Mouse (Mus musculus): ENCODE results near the gene Ptpn13. TPM values are rescaled to one million over a fixed set of nuclear protein-coding genes. Genes with fewer than 3 reads are reported as not detected.

Ptpn13 gene
- polyA plus RNA-seq, 1 experiment from 2014 or later = 20.1 TPM

DNA sequence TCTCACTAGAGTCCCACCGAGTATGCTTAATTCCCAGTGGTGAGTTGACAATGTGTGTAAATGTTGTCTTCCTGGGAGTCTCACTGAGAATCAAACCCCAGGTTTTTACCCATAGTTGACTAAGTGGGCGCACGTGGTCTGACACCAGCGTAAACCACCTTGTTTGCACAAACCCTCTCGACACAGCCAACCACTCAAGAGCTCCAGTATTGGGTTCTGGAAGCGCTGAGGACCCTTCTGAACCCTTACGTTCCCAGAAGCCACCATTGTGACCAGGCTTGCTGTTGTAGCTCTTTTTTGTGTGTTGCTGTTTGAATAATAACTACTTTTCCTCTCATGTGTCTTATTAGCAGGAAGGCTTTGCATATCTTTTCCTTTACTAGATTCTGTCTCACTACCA is 20.4 kb downstream of the Ptpn13 start:
- ATAC-seq (ENCODE audit: insufficient number of reproducible peaks, low FRiP score, low TSS enrichment, low read depth) = no peak

DNA sequence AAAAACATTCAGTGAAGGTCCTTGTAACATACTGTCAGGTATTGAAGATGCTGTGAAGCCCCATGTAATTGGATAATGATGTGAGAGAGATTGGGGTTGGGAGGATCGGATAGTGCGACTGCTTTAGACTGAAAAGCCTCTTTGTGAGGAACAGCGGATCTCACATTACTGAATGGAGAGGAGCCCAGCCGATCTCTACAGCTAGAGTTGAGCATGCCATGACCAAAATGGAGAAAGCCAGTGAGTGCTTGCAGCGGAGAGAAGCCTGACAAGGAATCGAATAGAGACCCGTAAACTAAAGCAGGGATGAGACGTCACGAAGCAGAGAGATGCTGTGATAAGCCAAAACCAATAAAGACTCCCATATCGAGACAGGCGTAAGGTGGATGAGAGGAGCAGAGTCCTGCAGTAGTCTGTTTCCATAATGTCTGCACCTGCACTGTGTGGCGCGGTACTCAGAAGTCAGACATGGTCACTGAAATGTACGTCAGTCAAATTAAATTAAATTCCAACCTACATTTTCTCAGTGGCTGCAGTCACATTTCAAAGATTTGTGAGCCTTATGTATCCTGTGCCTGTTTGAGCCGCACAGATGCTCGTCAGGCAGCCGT is 22.9 kb downstream of the Ptpn13 start:
- no peak for ATAC-seq (ENCODE audit: insufficient number of reproducible peaks, low FRiP score, low TSS enrichment, low read depth)
- no peak overlapping the region for H3K4me2 ChIP-seq

More for the DNA sequence above, 20.4 kb downstream of the Ptpn13 start:
- Histone ChIP-seq H3K27ac (no peak overlapping the region), H3K9ac (no peak overlapping the region), H3K4me1 (no peaks in the 10 kb centered on the region), H3K27me3 (no peaks in the 10 kb centered on the region), H3K9me3 (no peaks in the 10 kb centered on the region), H3K4me2 (no peak overlapping the region), H3K4me3 (no peak overlapping the region), H3K36me3 (no peaks in the 10 kb centered on the region)
- WGBS = 91% methylated on average over 7 of the region's 7 CpGs

DNA sequence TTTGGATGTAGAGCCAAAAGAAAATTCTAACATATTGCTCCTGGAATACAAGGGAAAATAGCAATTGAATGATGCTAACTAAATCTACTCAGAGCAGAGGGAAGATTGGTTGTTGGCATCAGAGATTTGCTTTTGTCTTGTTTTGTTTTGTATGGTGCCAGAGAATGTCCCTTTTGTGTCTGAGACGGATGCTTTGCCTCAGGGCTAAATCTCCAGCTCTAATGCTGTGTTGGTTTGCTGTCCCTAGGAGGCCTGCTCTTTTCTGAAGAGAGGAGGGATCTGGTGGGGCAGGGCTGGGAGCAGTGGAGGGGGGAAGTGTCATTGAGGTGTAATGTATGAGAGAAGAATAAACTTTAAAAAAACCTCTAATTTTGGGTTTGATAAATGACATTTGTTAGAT is 23.5 kb downstream of the Ptpn13 start:
- Histone ChIP-seq H3K36me3 (no peaks in the 10 kb centered on the region), H3K4me1 (no peaks in the 10 kb centered on the region), H3K27ac (no peak overlapping the region), H3K9ac (no peak overlapping the region), H3K4me3 (no peak overlapping the region), H3K4me2 (no peak overlapping the region), H3K9me3 (no peaks in the 10 kb centered on the region), H3K27me3 (no peaks in the 10 kb centered on the region)
- no peak for ATAC-seq (ENCODE audit: insufficient number of reproducible peaks, low FRiP score, low TSS enrichment, low read depth)
- WGBS = 37% methylated on average over 1 of the region's 1 CpGs

More for the DNA sequence above, 22.9 kb downstream of the Ptpn13 start:
- H3K27me3 ChIP-seq = no peaks in the 10 kb centered on the region
- WGBS = 80% methylated on average over 17 of the region's 17 CpGs
- no peak overlapping the region for H3K9ac ChIP-seq
- no peaks in the 10 kb centered on the region for H3K36me3 ChIP-seq
- H3K9me3 ChIP-seq = no peaks in the 10 kb centered on the region
- no peak overlapping the region for H3K4me3 ChIP-seq
- H3K4me1 ChIP-seq = no peaks in the 10 kb centered on the region
- H3K27ac ChIP-seq = no peak overlapping the region

DNA sequence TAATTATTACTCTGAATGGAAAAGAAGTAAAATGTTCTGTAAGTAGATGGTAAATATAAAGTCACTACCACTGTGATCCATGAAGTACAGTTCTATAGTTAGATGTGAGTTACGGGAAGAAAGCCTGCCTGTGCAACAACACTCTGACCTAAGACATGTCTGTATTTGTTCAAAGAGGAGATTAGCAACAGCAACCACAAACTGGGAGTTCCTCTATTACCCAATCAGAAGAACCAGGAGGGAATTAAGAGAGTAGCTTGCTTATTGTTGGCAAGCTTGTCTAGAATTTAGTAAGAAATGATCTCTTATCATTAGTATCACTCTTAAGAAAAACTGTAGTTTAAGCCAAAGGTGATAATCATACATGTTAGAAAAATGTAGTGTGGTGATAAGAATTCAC is 25.7 kb downstream of the Ptpn13 start:
- no peaks in the 10 kb centered on the region for H3K27me3 ChIP-seq
- no peak overlapping the region for H3K27ac ChIP-seq
- no peak overlapping the region for H3K4me2 ChIP-seq
- WGBS = 89% methylated on average over 1 of the region's 1 CpGs
- H3K4me1 ChIP-seq = no peaks in the 10 kb centered on the region
- no peaks in the 10 kb centered on the region for H3K9me3 ChIP-seq
- no peaks in the 10 kb centered on the region for H3K36me3 ChIP-seq
- no peak for ATAC-seq (ENCODE audit: insufficient number of reproducible peaks, low FRiP score, low TSS enrichment, low read depth)
- no peak overlapping the region for H3K4me3 ChIP-seq
- H3K9ac ChIP-seq = no peak overlapping the region

DNA sequence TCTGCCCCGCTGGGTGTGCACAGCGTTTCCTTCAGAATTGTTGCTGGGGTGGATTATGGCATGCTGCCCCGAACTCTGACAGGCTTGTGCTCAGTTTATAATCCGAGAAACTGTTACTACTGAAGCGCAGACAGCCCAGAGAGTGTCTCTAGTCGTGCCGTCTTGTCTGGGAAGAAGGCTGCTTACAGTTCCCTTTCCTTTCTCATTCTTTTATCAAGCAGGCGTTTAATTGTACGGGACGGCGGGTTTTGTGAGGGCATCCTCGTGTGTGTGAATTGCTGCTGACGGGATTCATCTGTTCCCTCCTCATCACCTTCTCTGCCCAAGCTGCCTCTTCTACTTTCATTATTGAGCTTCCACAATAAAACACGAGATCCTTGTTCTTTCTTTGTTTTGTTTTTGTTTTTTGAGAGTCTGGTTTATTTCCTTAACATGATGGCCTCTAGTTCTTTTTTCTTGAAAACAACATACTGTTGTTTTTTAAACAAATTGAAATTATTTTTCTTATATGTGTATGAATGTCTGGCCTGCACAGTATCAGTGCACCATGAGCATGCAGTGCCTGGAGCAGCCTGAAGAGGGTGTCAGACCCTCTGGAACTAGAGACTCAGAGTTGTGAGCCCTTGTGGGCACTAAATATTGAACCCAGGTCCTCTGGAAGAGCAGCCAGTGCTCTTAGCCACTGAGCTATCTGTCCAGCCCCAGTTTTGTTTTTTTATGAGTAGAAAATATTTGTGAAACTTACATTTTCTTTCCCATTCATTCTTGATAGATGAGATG is 28.6 kb downstream of the Ptpn13 start:
- H3K9ac ChIP-seq = no peak overlapping the region
- no peak for ATAC-seq (ENCODE audit: insufficient number of reproducible peaks, low FRiP score, low TSS enrichment, low read depth)
- H3K4me3 ChIP-seq = no peak overlapping the region
- H3K4me2 ChIP-seq = no peak overlapping the region
- no peaks in the 10 kb centered on the region for H3K36me3 ChIP-seq
- H3K9me3 ChIP-seq = no peaks in the 10 kb centered on the region
- H3K4me1 ChIP-seq = peaks cover 3% of the 10 kb centered on the region; the same call in 1 of the 2 replicates
- no peaks in the 10 kb centered on the region for H3K27me3 ChIP-seq
- 86% methylated on average over 14 of the region's 14 CpGs for WGBS
- H3K27ac ChIP-seq = no peak overlapping the region

DNA sequence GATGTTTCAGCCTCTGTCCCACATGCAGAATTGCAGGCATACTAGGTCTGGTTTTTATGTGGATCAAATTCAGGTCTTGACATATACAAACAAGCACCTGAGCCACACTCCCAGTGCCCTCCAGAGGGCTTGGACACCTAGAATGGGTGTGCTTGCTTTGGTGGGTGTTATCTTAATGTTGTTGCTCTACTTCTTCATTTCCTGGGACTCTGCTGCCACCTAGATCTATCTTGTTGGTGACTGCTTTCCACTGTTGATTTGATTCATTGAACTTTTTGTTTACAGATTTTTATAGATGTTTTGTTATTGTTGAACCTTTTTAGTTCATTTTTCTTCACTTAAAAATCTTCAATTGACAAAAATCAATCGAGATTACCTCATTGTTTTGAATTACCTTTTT is 31.8 kb downstream of the Ptpn13 start:
- H3K4me1 ChIP-seq = peaks cover 6% of the 10 kb centered on the region; the same call in 1 of the 2 replicates
- H3K4me3 ChIP-seq = no peak overlapping the region
- no peak overlapping the region for H3K27ac ChIP-seq
- H3K9ac ChIP-seq = no peak overlapping the region
- no peak overlapping the region for H3K4me2 ChIP-seq
- H3K36me3 ChIP-seq = no peaks in the 10 kb centered on the region
- 92% methylated on average over 1 of the region's 1 CpGs for WGBS
- H3K9me3 ChIP-seq = no peaks in the 10 kb centered on the region
- H3K27me3 ChIP-seq = no peaks in the 10 kb centered on the region
- ATAC-seq (ENCODE audit: insufficient number of reproducible peaks, low FRiP score, low TSS enrichment, low read depth) = no peak

DNA sequence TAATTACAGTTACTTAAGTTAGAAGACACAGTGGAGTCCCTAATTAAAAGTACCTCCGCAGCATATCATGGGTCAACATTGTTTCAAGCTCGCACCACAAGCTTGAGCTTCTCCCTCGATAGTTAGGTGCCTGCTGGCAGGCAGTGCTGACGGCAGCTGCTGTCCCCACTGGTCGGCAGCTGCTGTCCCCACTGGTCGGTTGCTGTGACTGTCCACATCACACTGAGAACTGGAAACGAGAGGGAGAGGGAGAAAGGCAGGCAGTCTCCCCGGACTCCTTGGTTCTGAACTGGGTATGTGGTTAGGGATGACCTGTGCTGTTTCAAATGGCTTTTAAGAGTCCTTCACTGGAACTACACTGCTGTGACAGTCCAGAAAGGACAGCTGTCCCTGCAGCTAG is 33.4 kb downstream of the Ptpn13 start:
- Histone ChIP-seq H3K4me3 (no peak overlapping the region), H3K4me1 (peaks cover 6% of the 10 kb centered on the region; the same call in 1 of the 2 replicates), H3K36me3 (no peaks in the 10 kb centered on the region), H3K9ac (no peak overlapping the region), H3K27ac (peak overlapping the region; percentile 43; the same call in 1 of the 2 replicates), H3K4me2 (no peak overlapping the region), H3K9me3 (no peaks in the 10 kb centered on the region), H3K27me3 (no peaks in the 10 kb centered on the region)
- ATAC-seq (ENCODE audit: insufficient number of reproducible peaks, low FRiP score, low TSS enrichment, low read depth) = no peak
- WGBS = 43% methylated on average over 8 of the region's 8 CpGs

DNA sequence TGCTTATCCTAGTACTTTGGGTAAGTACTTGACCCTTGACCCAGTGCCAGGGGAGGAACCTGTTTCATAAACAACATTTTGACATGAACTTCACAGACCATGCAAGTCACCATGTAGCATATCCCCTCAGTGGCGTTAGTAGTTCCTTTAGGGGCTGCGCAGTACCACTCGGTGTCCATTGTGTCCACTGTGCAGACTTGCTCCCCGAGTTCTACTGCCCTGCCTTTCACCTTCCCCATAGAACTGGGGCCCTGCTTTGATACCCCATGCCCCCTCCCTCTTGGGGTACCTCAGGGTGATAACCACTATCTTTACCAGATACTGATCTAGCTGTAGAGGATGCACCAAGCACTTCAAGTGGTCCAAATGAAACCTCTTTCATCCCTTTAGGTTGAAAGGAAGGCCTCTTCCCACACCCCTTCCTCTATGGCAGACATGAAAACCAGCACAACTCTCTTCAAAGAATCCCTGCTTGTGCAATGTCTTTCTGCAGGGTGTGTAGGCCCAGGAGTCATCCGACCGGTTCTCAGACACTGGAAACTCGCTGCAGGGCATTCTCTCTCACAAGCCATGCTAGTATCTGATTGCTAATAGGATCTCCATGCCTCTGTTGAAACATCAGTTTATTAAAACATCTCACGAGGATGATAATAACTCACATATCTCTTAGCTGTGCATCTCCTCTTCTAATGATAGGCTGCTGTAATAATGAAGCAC is 34.1 kb downstream of the Ptpn13 start:
- WGBS = 78% methylated on average over 8 of the region's 8 CpGs
- Histone ChIP-seq H3K36me3 (no peaks in the 10 kb centered on the region), H3K27me3 (no peaks in the 10 kb centered on the region), H3K9ac (no peak overlapping the region), H3K4me1 (peaks cover 6% of the 10 kb centered on the region; the same call in 1 of the 2 replicates), H3K4me3 (no peak overlapping the region), H3K9me3 (no peaks in the 10 kb centered on the region), H3K4me2 (no peak overlapping the region), H3K27ac (no peak overlapping the region; the same call in 1 of the 2 replicates)
- ATAC-seq (ENCODE audit: insufficient number of reproducible peaks, low FRiP score, low TSS enrichment, low read depth) = 0 out of 2 replicates have a peak, but pooled peaks have one; percentile 44

DNA sequence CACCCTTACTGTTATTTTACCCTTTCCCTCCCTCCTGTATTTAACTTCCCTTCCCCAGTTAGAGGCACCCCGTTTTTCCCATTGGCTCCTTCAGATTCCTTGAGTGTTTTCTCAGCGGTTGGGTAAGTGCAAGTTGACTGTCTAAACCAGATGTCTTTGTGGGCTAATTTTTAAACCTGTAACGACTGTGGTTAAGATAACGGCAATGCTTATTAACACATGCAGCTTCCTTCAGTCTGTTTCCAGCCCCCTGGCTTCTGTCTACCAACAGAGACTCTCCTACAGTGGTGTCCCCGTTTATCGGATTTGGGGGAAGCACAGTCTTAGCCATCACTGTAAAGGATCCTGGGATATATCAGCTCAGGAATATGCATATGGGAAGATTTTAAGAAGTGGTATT is 35.9 kb downstream of the Ptpn13 start:
- Histone ChIP-seq H3K27me3 (no peaks in the 10 kb centered on the region), H3K4me1 (peaks cover 6% of the 10 kb centered on the region; the same call in 1 of the 2 replicates), H3K4me3 (no peak overlapping the region), H3K27ac (no peak overlapping the region), H3K4me2 (no peak overlapping the region), H3K9ac (no peak overlapping the region), H3K36me3 (no peaks in the 10 kb centered on the region), H3K9me3 (no peaks in the 10 kb centered on the region)
- WGBS = 66% methylated on average over 6 of the region's 6 CpGs
- no peak for ATAC-seq (ENCODE audit: insufficient number of reproducible peaks, low FRiP score, low TSS enrichment, low read depth)

DNA sequence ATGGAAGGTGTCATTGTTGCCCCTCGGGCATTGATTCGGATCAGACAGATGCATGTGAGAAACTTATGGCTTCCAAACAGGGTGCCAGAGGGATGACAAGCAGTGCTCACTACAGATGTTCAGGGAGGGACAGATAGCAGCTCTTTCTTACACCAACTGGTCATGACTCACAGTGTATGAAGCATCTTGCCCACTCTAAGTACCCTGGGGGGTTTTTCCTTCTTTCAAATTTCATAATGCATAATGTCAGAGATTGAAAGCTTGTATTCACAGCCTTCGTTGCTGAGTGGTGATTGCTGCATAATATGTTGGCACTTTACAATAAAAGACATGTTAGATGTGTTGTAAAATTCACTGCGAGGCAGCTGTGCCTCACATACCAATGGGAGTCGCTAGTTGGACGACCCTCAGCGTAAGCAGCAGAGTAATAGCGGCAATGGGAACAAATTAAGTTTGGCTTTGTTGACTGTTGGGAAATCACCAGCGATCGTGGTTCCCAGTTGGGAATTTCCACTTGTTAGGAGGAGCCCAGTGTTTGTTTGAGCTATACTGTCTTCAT is 38.7 kb downstream of the Ptpn13 start:
- Histone ChIP-seq H3K4me3 (no peak overlapping the region), H3K27me3 (no peaks in the 10 kb centered on the region), H3K9me3 (no peaks in the 10 kb centered on the region), H3K36me3 (no peaks in the 10 kb centered on the region), H3K4me2 (no peak overlapping the region), H3K4me1 (peaks cover under 1% of the 10 kb centered on the region; the same call in 1 of the 2 replicates), H3K27ac (no peak overlapping the region), H3K9ac (no peak overlapping the region)
- ATAC-seq (ENCODE audit: insufficient number of reproducible peaks, low FRiP score, low TSS enrichment, low read depth) = no peak
- WGBS = 53% methylated on average over 10 of the region's 10 CpGs

DNA sequence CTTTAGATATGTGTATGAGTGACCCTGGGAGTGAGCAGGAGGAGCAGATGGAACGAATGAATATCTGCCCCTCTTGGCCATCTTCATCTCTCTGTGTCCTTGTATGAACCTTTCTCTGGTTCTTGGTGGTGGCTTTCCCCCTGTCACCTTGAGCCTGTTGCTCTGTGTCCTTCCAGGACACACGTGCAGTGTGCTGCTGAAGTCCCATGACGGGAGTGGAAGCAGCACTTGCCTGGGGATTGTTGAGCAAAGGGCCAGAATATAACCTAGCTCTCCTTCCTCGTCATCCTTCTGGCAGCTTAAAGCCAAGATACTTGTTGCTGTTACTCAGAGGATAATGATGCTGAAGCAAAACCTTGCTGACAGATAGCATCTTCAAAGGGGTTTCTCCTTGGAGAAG is 39.3 kb downstream of the Ptpn13 start:
- H3K27ac ChIP-seq = no peak overlapping the region
- no peak overlapping the region for H3K9ac ChIP-seq
- no peaks in the 10 kb centered on the region for H3K9me3 ChIP-seq
- H3K36me3 ChIP-seq = no peaks in the 10 kb centered on the region
- H3K27me3 ChIP-seq = no peaks in the 10 kb centered on the region
- WGBS = 82% methylated on average over 4 of the region's 4 CpGs
- no peak overlapping the region for H3K4me2 ChIP-seq
- H3K4me1 ChIP-seq = no peaks in the 10 kb centered on the region
- H3K4me3 ChIP-seq = no peak overlapping the region
- ATAC-seq (ENCODE audit: insufficient number of reproducible peaks, low FRiP score, low TSS enrichment, low read depth) = no peak

DNA sequence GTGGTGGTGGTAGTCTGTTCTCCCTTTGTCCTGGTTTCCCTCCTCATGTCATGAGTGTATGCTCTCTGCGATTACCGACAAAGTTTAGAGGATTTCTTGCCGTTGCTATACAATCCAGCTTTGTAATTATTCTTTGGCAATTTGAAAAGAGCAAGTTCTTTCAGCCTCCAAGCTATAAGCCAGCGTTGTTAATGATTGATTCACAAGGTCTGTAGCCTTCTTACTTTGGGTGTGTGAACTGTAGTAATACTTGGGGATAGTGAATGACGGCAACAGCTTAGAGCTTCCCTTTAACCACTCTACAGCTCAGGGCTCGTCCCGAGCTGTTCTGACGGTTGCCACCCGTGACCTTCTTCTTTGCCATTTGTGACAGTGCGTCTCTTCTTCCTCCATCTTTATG is 39.8 kb downstream of the Ptpn13 start:
- ATAC-seq (ENCODE audit: insufficient number of reproducible peaks, low FRiP score, low TSS enrichment, low read depth) = no peak
- no peak overlapping the region for H3K4me2 ChIP-seq
- no peak overlapping the region for H3K4me3 ChIP-seq
- no peak overlapping the region for H3K27ac ChIP-seq
- H3K27me3 ChIP-seq = no peaks in the 10 kb centered on the region
- H3K9me3 ChIP-seq = no peaks in the 10 kb centered on the region
- no peaks in the 10 kb centered on the region for H3K36me3 ChIP-seq
- no peaks in the 10 kb centered on the region for H3K4me1 ChIP-seq
- no peak overlapping the region for H3K9ac ChIP-seq
- WGBS = 77% methylated on average over 10 of the region's 10 CpGs

Measured in limb, embryonic 15.5 days (tissue).